Mouse (Mus musculus): Measurements from ENCODE around the gene Rnf135. TPM values are rescaled to one million over a fixed set of nuclear protein-coding genes. Genes with fewer than 3 reads are reported as not detected.
"Not testable (repeated sequence)": the region's sequence is repeated elsewhere in the genome, so short reads cannot be mapped to it uniquely, and the experiment has no call there.

Gene Rnf135
- polyA plus RNA-seq, 1 experiment from 2014 or later, result 10.1 TPM

DNA sequence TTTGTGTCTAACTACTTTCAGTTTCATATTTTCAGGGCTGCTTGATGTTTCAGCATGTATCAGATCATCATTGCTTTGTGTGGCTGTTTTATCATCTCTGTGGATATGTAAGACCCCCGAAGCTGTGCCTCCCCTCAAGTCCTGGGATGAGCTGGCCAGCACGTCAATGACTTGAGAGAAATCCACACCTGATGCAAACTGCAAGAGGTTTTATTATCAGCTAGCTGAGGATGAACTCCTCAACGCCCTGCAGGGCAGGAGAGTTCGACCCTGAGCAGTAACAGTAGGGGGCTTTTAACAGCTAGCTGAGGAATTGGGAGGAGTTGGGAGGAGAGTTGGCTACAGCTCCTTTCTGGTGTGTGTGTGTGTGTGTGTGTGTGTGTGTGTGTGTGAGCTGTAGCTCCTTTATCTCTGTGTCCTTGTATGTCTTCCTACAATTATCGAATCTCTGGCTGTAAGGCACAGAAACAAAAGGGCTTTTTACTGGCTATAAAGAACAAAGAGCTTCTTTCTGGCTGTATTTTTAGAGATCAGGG is 1.9 kb downstream of the Rnf135 start:
- H3K4me3 ChIP-seq (ENCODE audit: low read length); H3K27me3 ChIP-seq (ENCODE audit: control insufficient read depth, insufficient read depth, low read depth, low read length); ATAC-seq (ENCODE audit: low read depth); H3K9ac ChIP-seq (ENCODE audit: low read length); H3K27ac ChIP-seq (ENCODE audit: low read length); H3K36me3 ChIP-seq (ENCODE audit: control insufficient read depth, insufficient read depth, low read length); H3K4me2 ChIP-seq (ENCODE audit: low read depth, low read length); H3K9me3 ChIP-seq (ENCODE audit: control insufficient read depth, low read length); H3K4me1 ChIP-seq (replicated peaks; ENCODE audit: control insufficient read depth, insufficient read depth, low read length): not testable (repeated sequence)
- WGBS, result 60% methylated on average over 5 of the region's 5 CpGs

DNA sequence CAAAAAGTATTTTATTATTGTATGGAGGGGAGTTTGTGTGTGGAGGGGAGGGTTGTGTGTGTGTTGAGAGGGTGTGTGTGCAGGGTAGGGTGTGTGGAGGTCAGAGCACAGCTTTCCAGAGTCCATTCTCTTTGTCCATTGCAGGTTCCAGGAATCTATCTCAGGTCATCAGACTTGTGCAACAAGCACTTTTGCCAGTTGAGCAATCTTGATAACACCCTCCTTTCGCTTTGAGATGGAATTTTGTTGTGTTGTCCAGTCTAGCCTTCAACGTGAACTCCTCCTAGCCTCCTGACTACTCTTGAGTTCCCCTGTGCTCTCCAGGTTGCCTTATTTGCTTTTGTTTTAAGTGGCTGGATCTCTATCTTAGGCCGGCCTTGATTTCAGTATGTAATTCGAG is 6.6 kb downstream of the Rnf135 start:
- Histone ChIP-seq H3K4me3 (ENCODE audit: low read length) (no peak overlapping the region), H3K9me3 (ENCODE audit: control insufficient read depth, low read length) (peaks cover 5% of the 10 kb centered on the region; the same call in 1 of the 2 replicates)
- 43% methylated on average over 4 of the region's 4 CpGs for WGBS

DNA sequence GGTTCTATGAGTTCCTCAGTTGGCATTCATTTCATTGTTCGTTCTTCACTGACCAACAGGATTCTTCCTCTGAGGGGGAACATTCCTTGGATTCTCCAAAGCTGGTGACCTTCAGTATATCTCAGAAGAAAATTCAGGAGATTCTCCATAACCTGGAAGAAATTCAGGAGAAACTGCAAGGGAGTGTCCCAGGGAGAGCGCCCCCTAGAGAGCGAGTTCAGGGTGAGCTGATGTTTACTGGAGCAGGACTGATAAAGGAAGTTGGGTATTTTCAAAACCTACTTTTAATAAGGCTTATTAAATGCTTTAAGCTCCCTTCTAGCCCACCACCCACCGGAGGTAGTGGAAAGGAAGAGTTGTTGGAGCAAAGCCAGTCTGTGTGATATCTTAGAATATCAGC is 10.2 kb downstream of the Rnf135 start:
- WGBS, result 72% methylated on average over 4 of the region's 4 CpGs
- Histone ChIP-seq H3K27me3 (ENCODE audit: control insufficient read depth, insufficient read depth, low read depth, low read length) (no peaks in the 10 kb centered on the region), H3K9ac (ENCODE audit: low read length) (no peak overlapping the region), H3K4me2 (ENCODE audit: low read depth, low read length) (no peak overlapping the region), H3K27ac (ENCODE audit: low read length) (no peak overlapping the region), H3K4me1 (replicated peaks; ENCODE audit: control insufficient read depth, insufficient read depth, low read length) (no peaks in the 10 kb centered on the region; the same call in 1 of the 2 replicates), H3K36me3 (ENCODE audit: control insufficient read depth, insufficient read depth, low read length) (peaks cover 9% of the 10 kb centered on the region; the same call in 1 of the 2 replicates), H3K9me3 (ENCODE audit: control insufficient read depth, low read length) (peaks cover 5% of the 10 kb centered on the region; the same call in 1 of the 2 replicates), H3K4me3 (ENCODE audit: low read length) (no peak overlapping the region)
- ATAC-seq (ENCODE audit: low read depth), result no peak

More for the DNA sequence above, 6.6 kb downstream of the Rnf135 start:
- Histone ChIP-seq H3K9ac (ENCODE audit: low read length) (no peak overlapping the region), H3K27me3 (ENCODE audit: control insufficient read depth, insufficient read depth, low read depth, low read length) (no peaks in the 10 kb centered on the region), H3K36me3 (ENCODE audit: control insufficient read depth, insufficient read depth, low read length) (peaks cover 9% of the 10 kb centered on the region; the same call in 1 of the 2 replicates), H3K4me1 (replicated peaks; ENCODE audit: control insufficient read depth, insufficient read depth, low read length) (no peaks in the 10 kb centered on the region; the same call in 1 of the 2 replicates), H3K4me2 (ENCODE audit: low read depth, low read length) (no peak overlapping the region), H3K27ac (ENCODE audit: low read length) (no peak overlapping the region)
- ATAC-seq (ENCODE audit: low read depth), result no peak

DNA sequence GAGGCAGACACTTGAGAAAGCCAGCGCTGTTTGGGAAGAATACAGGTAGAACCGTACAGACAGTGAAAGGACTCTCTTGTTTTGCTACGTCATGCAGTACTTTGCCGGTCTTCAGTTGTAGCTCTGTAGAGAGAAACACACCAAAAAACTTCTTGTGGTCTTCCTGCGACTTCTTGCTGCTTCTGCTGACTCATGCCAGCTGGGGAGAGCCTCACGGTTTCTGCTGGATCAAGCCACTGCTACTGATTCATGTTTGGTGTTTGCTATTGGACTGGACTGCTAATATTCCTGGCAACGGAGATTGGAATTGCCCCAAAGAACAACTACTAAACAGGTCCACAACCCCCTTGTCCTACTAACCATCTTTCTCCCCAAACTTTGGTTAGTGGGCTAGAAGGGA is 12.7 kb downstream of the Rnf135 start:
- Histone ChIP-seq H3K36me3 (ENCODE audit: control insufficient read depth, insufficient read depth, low read length) (peaks cover 9% of the 10 kb centered on the region; the same call in 1 of the 2 replicates), H3K9ac (ENCODE audit: low read length) (no peak overlapping the region), H3K27me3 (ENCODE audit: control insufficient read depth, insufficient read depth, low read depth, low read length) (no peaks in the 10 kb centered on the region), H3K4me2 (ENCODE audit: low read depth, low read length) (no peak overlapping the region), H3K27ac (ENCODE audit: low read length) (no peak overlapping the region), H3K9me3 (ENCODE audit: control insufficient read depth, low read length) (peaks cover 5% of the 10 kb centered on the region; the same call in 1 of the 2 replicates), H3K4me3 (ENCODE audit: low read length) (no peak overlapping the region), H3K4me1 (replicated peaks; ENCODE audit: control insufficient read depth, insufficient read depth, low read length) (no peaks in the 10 kb centered on the region)
- 79% methylated on average over 7 of the region's 7 CpGs for WGBS
- no peak for ATAC-seq (ENCODE audit: low read depth)

DNA sequence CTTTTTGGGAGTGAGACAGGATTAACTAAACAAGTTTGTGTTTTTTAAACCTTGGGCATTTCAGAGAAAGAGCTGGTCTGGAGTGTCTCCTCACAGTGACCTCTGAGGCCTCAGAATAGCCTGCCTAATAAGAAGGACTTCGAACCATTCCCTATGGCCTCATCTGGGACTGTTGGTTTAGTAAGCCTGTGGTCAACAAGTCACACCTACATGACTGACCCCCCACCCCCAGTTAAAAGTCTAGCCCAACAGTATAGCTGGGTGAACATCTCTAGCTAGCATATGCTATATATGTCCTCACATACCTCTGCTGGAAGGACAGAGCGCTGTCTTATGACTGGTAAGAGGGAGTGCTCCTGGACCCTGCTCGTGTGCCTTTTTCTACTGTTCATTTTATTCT is 15.7 kb downstream of the Rnf135 start:
- H3K4me2 ChIP-seq (ENCODE audit: low read depth, low read length), result no peak overlapping the region
- 91% methylated on average over 3 of the region's 3 CpGs for whole genome bisulfite sequencing
- H3K27me3 ChIP-seq (ENCODE audit: control insufficient read depth, insufficient read depth, low read depth, low read length), result no peaks in the 10 kb centered on the region
- no peak overlapping the region for H3K4me3 ChIP-seq (ENCODE audit: low read length)
- no peaks in the 10 kb centered on the region for H3K4me1 ChIP-seq (replicated peaks; ENCODE audit: control insufficient read depth, insufficient read depth, low read length)
- H3K9me3 ChIP-seq (ENCODE audit: control insufficient read depth, low read length), result peaks cover 4% of the 10 kb centered on the region; the same call in 1 of the 2 replicates
- H3K36me3 ChIP-seq (ENCODE audit: control insufficient read depth, insufficient read depth, low read length), result peaks cover 5% of the 10 kb centered on the region; the same call in 1 of the 2 replicates
- no peak overlapping the region for H3K27ac ChIP-seq (ENCODE audit: low read length)
- no peak overlapping the region for H3K9ac ChIP-seq (ENCODE audit: low read length)
- no peak for ATAC-seq (ENCODE audit: low read depth)

DNA sequence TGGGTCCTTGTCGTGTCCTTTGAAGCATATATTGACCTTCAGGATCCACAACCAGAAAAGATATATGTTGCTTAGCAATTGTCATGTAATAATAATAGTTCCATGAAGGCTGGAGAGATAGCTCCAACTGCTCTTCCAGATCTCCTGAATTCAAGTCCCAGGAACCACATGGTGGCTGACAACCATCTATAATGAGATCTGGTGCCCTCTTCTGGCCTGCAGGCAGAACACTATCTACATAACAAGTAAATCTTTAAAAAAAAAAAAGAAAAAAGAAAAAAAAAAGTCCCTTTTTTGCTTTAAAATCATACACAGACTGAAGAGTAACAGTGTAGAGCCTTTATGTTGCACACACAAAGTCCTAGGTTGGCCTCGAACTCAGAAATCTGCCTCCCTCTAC is 16.1 kb downstream of the Rnf135 start:
- Histone ChIP-seq H3K36me3 (ENCODE audit: control insufficient read depth, insufficient read depth, low read length) (peaks cover under 1% of the 10 kb centered on the region; the same call in 1 of the 2 replicates), H3K9me3 (ENCODE audit: control insufficient read depth, low read length) (no peaks in the 10 kb centered on the region; the same call in 1 of the 2 replicates), H3K9ac (ENCODE audit: low read length) (no peak overlapping the region), H3K4me2 (ENCODE audit: low read depth, low read length) (no peak overlapping the region), H3K4me3 (ENCODE audit: low read length) (no peak overlapping the region), H3K27me3 (ENCODE audit: control insufficient read depth, insufficient read depth, low read depth, low read length) (no peaks in the 10 kb centered on the region), H3K4me1 (replicated peaks; ENCODE audit: control insufficient read depth, insufficient read depth, low read length) (no peaks in the 10 kb centered on the region), H3K27ac (ENCODE audit: low read length) (no peak overlapping the region)
- ATAC-seq (ENCODE audit: low read depth), result no peak
- 91% methylated on average over 2 of the region's 2 CpGs for WGBS

DNA sequence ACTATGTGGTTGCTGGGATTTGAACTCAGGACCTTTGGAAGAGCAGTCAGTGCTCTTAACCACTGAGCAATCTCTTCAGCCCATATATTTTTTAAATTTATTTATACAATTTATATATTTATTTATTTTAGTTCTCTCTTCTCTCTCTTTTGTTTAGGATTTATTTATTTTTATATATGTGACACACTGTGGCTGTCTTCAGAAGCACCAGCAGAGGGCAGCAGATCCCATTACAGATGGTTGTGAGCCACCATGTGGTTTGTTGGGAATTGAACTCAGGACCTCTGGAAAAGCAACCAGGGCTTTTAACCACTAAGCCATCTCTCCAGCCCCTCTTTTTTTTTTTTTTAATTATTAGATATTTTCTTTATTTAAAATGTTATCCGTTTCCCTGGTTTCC is 16.7 kb downstream of the Rnf135 start:
- H3K4me1 ChIP-seq (replicated peaks; ENCODE audit: control insufficient read depth, insufficient read depth, low read length), result no peaks in the 10 kb centered on the region
- no peak overlapping the region for H3K27ac ChIP-seq (ENCODE audit: low read length)
- no peaks in the 10 kb centered on the region for H3K9me3 ChIP-seq (ENCODE audit: control insufficient read depth, low read length)
- H3K27me3 ChIP-seq (ENCODE audit: control insufficient read depth, insufficient read depth, low read depth, low read length), result no peaks in the 10 kb centered on the region
- WGBS, result 79% methylated on average over 1 of the region's 1 CpGs
- H3K4me3 ChIP-seq (ENCODE audit: low read length), result no peak overlapping the region
- no peaks in the 10 kb centered on the region for H3K36me3 ChIP-seq (ENCODE audit: control insufficient read depth, insufficient read depth, low read length)
- no peak overlapping the region for H3K9ac ChIP-seq (ENCODE audit: low read length)
- ATAC-seq (ENCODE audit: low read depth), result no peak
- H3K4me2 ChIP-seq (ENCODE audit: low read depth, low read length), result no peak overlapping the region

DNA sequence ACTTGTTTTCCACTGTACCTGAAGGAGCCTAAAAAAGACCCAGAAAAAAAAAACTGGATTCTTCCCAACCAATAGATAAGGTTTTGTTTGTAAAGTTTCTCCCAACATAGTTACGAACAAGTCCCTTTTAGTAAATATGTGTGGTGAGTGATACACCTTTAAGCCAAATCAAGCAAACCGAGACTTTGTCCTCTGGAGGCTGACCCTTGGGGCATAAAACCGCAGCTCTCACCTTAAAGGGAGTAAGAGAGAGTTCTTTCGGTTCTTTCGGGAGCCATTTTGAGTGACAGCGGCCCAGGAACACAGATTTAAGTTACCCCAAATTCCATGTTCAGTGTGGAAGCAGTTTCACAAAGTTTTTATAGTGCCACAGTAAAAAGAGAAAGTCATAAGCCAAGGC is 18.6 kb downstream of the Rnf135 start:
- Histone ChIP-seq H3K27me3 (ENCODE audit: control insufficient read depth, insufficient read depth, low read depth, low read length) (no peaks in the 10 kb centered on the region), H3K4me1 (replicated peaks; ENCODE audit: control insufficient read depth, insufficient read depth, low read length) (no peaks in the 10 kb centered on the region), H3K27ac (ENCODE audit: low read length) (no peak overlapping the region), H3K4me2 (ENCODE audit: low read depth, low read length) (no peak overlapping the region), H3K9ac (ENCODE audit: low read length) (no peak overlapping the region), H3K4me3 (ENCODE audit: low read length) (no peak overlapping the region), H3K9me3 (ENCODE audit: control insufficient read depth, low read length) (no peaks in the 10 kb centered on the region), H3K36me3 (ENCODE audit: control insufficient read depth, insufficient read depth, low read length) (no peaks in the 10 kb centered on the region)
- 67% methylated on average over 6 of the region's 6 CpGs for WGBS
- no peak for ATAC-seq (ENCODE audit: low read depth)

DNA sequence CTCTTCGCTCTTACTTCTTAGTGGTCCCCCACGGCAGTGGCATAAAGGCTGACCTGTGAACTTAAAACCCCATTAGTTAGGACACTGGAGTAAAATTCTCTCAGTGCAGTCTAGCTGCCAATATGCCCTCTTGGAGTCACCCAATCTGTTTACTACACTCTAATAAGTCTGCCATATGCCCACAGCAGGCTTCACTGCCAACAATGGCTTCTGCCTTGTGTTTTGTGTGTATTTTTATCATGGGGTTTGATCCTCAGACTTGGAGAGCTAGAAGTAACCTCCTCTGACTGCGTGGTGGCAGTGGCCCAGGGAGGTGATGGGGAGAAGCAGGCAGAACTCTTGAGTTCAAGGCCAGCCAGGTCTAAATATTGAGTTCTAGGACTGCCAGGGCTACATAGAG is 20.4 kb downstream of the Rnf135 start:
- no peaks in the 10 kb centered on the region for H3K27me3 ChIP-seq (ENCODE audit: control insufficient read depth, insufficient read depth, low read depth, low read length)
- WGBS, result 63% methylated on average over 3 of the region's 3 CpGs

DNA sequence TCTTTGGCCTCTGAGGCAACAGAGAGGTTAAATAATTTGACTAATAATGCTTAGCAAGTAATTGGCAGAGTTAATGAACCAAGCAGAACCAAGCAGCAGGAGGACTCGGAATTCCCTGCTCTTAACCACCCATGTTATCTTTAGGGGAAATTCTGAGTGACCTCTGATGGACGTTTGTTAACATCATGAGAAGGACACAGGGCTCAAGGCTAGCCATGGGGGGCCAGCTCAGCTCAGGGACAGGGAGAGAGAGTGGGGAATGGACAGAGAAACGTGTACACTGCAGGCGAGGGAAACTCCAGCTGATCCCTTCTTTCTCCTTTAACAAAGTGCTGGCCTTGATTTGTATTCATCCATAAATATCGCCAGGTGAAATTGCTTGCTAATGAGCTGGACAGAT is 21.3 kb downstream of the Rnf135 start:
- no peak overlapping the region for H3K27ac ChIP-seq (ENCODE audit: low read length)
- WGBS, result 52% methylated on average over 5 of the region's 5 CpGs
- no peak overlapping the region for H3K4me2 ChIP-seq (ENCODE audit: low read depth, low read length)
- ATAC-seq (ENCODE audit: low read depth), result no peak
- no peak overlapping the region for H3K9ac ChIP-seq (ENCODE audit: low read length)
- H3K9me3 ChIP-seq (ENCODE audit: control insufficient read depth, low read length), result no peaks in the 10 kb centered on the region
- H3K4me1 ChIP-seq (replicated peaks; ENCODE audit: control insufficient read depth, insufficient read depth, low read length), result peaks cover 2% of the 10 kb centered on the region
- no peaks in the 10 kb centered on the region for H3K27me3 ChIP-seq (ENCODE audit: control insufficient read depth, insufficient read depth, low read depth, low read length)
- no peak overlapping the region for H3K4me3 ChIP-seq (ENCODE audit: low read length)
- no peaks in the 10 kb centered on the region for H3K36me3 ChIP-seq (ENCODE audit: control insufficient read depth, insufficient read depth, low read length)

More for the DNA sequence above, 20.4 kb downstream of the Rnf135 start:
- ATAC-seq (ENCODE audit: low read depth), result no peak
- Histone ChIP-seq H3K36me3 (ENCODE audit: control insufficient read depth, insufficient read depth, low read length) (no peaks in the 10 kb centered on the region), H3K4me2 (ENCODE audit: low read depth, low read length) (no peak overlapping the region), H3K9me3 (ENCODE audit: control insufficient read depth, low read length) (no peaks in the 10 kb centered on the region), H3K9ac (ENCODE audit: low read length) (no peak overlapping the region), H3K4me3 (ENCODE audit: low read length) (no peak overlapping the region), H3K27ac (ENCODE audit: low read length) (no peak overlapping the region), H3K4me1 (replicated peaks; ENCODE audit: control insufficient read depth, insufficient read depth, low read length) (no peaks in the 10 kb centered on the region)
